Mouse (Mus musculus) cerebellum, adult 9-11 months (tissue): ENCODE data around the gene Ddo.

Experiments used
- DNase-seq: peaks from one replicate; pipeline ENCODE4 v3.0.0; 2022

Gene Ddo

DNA sequence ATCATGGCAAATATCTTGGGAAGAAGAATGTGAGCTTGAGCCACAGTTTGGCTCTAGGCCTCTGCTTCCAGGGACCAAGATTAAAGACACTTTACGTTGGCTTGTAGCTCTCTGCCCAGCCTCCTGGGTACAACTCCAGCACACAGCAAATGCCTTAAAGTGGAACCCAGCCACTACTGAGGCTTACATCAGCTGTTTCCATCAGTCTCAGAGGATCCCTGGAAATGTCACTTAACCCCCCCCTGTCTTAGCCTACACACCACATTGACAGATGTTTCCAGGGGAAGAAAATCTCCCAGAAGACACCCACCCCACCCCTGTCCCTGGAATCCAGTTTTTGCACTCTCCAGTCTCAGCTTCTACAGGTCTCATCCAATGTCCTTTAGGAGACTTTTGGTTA is 37.1 kb downstream of the Ddo start:
- no peak for DNase-seq

DNA sequence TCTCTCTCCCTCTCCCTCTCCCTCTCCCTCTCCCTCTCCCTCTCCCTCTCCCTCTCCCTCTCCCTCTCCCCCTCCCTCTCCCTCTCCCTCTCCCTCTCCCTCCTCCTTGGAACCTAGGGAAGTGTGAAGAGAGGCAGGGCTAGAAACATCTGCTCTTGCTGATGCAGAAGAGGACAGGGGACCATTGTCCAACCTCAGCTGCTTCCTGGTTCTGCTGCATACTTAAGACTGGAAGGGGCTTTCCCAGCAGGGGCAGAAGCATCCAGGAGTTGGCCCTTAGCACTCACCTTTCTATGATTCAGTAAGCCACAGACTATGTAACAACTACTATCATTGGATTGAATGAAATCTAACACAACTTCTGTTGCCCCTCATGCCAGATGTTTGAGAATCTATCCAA is 38.8 kb downstream of the Ddo start:
- no peak for DNase-seq

DNA sequence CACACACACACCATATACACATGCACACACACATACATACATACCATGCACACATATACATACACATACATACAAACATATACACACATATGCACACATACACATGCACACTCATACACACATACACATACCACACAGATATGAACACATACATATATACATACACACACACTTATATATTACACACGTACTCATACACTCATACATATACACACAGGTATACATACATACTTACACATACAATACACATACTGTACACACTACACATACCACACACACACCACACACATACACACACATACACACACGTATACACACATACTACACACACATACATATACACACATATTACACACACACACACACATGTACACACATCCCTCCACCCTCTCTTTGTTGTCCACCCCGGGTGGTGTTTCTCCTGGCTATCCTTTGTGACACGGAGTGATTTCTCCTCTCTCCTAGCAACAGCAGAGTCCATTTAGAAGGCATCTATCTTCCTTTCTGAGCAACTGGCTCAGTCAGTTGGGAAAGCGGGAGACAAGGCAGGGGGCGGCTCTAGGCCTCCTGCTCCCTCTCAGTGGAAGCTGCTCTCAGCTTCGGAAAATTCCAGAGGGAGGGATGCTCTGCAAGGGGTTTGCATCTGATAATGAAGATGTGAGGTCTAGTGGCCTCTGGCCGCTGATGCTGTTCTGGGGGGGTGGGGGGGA is 42.9 kb downstream of the Ddo start:
- no peak for DNase-seq

DNA sequence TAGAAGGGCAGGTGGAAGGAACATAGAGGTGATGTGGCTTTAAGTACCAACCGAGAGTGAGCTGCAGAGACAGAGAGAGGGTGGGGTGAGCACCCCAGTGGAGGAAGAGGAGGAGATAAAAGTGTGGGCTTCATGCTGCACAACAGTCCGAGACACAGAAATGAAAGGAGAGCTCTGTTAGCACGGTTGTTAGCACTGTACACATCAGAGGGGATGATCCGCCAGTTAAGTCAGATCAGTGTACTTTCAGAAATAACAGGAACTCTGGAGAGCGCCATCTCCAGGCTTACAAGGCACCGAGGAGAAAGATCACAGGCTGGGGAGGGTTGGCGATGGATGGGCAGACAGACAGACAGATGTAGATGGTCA is 43.5 kb downstream of the Ddo start:
- no peak for DNase-seq

DNA sequence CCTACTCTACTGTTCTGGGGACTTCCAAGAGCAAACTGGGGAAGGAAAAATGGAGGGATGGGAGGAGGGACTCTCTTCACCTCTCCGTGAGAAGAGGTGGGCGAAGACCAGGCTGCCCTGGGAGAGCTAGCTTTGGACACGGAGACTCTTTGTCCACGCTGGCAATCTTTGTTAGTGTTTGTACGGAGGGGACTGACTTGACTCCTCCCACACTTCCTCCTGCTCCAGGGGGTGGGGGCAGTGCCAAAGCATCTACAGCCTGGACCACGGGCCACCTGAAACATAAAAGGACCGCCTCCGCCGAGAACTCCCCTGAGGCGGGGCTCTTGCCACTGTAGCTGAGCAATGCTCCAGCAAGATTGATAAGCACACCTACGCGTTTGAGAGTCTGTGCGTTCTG is 44.3 kb downstream of the Ddo start:
- DNase-seq = no peak

DNA sequence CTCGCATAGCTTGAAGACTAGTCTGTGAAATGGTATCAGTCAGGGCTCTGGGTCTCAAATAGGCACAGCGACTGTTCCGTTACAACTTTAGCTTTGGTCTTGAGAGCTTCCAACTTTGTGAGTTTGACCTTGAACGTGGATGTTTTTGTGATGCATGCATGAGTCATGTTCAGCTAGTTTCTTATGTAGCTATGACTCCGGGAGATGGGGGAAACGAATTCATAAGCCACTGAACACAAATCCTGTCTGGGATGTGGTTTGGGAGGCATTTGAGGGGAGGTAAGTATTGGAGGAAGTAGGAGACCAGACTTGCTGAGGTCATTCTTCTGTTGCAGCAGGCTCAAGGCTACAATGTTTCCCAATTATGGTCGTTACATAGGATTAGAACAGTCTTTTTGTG is 46.1 kb downstream of the Ddo start:
- no peak for DNase-seq

DNA sequence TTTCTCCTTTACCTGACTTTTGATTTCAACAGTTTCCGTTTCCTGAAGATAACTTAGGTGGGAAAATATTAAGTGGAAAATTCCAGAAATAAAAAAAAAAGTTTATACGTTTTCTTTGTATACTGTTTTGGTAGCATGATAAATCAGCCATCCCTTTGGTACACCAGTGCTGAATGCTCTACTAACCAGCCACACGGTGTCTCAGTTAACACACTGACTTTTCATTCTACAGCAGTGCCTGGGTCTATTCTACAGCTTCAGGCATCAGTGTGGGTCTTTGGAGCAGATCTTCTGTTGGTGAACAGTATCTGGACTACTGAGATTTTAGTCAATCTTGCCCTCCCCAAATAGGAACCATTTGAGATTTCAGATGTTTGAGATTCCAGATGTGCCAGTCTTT is 48.7 kb downstream of the Ddo start:
- DNase-seq = no peak

DNA sequence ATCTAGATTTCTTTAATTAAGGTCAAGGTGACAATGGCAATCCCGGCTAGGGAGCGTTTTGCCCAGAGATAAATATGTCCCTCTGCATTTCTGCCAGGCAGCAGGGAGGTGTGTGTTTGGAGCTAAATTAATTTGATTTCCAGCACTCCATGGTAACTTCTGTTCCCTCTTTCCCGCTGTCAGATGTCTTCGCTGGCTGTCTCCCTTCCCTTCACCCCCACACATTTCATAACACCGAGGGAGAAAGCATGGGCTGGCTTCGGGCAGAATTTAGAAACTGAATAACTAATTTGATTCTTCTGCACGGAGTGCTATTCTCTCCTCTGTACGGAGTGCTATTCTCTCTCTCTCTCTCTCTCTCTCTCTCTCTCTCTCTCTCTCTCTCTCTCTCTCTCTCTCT is 52.7 kb downstream of the Ddo start:
- DNase-seq = peak; percentile 48

DNA sequence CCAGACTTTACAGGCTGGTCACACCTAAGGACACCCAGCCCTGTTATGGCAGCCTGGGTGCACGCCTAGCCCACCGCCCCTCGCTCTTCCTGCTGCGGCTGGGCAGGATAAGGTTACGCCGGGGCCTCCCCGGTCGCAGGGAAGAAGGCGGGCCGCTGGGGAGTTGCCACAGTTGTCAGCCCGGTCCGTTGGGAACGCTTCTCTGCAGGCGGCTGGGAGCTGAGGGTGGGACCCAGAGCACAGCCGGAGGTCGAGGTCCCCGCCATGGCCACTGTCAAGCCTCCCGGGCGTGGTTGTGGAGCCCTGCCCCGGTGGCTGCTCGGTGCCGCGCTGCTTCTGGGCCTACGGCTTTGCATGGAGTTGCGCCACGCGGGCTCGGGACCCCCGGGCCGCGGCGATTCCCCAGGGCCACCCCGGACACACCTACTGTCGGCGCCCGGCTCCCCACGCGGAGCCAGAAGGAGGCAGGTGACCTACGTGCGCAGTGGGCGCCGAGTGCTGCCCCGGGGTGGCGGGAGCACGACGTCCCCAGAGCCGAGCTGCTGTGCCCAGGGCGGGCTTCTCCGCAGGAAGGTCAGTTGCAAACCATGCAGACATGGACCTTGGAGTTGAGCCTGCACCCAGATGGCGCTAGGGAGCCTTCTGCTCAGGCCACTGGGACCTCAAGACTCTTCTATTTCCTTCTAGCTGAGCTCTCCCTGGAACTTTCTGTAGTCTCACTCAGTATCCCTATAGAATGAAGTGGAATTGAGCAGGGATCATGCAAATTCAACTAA is 53.5 kb downstream of the Ddo start, which contains the start of gene Mettl24:
TSS of gene Mettl24 (plus strand) at position 191 of the 776 bp plus-strand sequence.
- peak; percentile 76 for DNase-seq

DNA sequence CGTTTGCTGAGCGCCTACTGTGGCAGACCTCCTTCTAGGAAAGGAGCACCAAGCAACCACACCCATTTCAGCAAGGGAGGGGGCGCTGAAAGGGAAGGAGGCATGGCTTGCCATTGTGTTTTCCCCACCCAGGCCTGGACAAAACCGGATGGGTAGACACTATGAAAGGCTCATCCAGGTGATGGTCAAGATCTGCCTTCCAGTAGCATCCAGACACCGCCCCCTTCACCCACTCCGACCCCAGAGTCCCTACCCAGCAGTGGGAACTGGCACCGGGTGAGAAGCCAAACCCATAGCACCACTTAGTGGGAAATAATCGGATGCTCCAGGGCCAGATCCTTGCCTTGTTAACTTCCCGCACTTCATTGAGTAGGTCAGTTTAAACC is 54.0 kb downstream of the Ddo start:
- DNase-seq = no peak

DNA sequence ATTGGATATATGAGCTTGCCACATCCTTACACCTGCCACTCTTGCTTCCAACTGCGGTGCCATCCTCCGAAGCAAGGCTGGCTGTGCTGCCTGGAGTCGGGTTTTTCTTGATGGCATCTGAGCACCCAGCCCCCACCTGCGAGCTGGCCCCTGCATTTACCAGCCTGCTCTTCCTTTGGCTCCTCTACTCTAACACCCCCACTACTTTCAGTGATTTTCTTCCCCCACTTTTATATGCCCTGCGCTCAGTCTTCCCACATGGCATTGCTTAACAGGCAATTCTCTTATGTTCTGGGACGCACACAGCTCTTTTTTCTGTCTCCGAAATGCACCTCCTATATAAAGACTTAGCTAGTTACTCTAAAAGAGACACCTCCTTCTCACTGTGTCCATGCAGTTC is 54.5 kb downstream of the Ddo start:
- DNase-seq = no peak

DNA sequence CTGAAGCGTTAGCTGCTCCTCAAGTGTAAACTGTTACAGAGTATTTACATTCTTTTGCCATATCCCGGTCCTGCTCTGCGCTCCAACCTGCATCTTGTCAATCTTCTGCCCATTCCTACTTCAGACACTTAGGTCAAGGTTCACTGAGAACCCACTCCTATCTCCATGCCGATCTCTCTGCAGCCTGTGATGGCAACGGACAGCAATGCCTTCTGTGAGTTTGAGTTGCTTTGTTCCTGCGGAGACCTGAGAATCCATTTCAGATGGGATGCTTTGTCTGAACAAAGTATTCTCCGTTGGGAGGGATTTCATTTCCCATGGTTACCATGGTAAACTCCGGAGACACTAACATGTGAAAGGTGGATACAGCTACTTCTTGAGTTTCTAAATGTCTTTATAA is 55.8 kb downstream of the Ddo start:
- no peak for DNase-seq

DNA sequence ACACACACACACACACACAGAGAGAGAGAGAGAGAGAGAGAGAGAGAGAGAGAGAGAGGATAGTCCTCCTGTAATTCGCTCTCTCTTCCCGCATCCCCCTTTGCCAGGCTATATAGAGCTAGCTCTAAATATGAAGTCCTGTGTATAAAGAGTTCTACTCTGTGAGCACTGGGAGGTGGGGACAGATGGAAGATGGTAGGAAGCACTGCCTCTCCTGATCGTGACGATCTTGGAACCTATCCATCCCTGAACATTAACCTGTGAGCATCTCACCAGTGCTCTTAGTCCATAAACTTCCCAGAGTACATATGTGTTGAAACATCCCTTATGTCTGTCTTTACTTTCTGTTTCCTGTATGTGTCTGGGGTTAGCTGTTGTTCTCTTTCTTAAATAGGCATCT is 57.2 kb downstream of the Ddo start:
- no peak for DNase-seq

DNA sequence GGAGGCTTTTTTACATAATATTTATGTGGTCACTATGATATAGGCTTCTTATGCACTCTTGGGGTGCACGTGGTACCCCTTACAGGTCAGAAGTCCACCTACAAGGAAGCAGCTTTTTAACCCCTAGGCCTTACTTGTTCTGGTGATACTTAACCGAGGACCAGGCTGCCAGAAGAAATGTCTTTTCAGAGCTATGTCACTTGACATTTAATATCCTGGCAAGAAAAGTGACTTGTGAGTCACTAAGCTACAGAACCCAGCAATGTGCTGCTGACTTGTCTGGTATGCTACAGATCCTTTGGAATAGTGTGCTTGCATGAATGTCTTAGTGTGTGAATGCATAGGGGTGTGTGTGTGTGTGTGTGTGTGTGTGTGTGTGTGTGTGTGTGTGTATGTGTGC is 57.6 kb downstream of the Ddo start:
- no peak for DNase-seq

DNA sequence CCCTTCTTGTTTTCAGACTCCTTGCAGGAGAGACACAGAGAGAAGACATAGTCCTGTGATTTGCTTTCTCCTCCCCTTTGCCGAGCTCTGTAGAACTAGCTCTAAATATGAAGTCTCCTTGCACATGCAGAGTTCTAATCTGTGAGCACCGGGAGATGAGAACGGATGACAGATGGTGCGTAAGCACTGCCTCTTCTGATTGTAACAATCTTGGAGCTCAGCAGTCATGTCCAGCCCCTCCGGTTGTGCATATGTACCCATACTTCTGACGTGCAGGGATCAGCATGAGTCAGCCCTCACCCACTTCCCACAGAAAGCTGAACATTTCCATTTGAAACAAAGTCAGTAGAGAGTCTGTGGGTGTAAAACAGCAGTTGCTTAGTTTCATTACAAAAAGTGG is 58.5 kb downstream of the Ddo start:
- no peak for DNase-seq

DNA sequence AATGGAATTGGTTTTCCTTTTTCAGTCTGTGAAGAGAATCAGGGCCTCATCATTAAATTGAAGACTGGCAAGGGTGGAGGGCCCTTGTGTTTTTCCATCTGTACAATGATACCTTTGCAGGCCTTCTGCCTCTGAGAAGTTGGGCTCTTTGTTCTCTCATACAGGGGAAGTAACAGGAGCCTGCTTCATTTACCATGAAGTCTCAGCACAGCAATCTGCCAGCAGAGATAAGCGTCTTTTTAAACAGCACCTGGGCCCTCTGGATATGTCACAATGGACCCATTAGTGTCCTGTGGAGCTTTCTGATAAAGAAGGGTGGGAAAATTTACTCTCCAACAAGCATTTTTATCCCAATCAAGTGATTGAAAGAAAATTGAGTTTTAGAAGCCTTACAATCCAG is 59.1 kb downstream of the Ddo start:
- no peak for DNase-seq

DNA sequence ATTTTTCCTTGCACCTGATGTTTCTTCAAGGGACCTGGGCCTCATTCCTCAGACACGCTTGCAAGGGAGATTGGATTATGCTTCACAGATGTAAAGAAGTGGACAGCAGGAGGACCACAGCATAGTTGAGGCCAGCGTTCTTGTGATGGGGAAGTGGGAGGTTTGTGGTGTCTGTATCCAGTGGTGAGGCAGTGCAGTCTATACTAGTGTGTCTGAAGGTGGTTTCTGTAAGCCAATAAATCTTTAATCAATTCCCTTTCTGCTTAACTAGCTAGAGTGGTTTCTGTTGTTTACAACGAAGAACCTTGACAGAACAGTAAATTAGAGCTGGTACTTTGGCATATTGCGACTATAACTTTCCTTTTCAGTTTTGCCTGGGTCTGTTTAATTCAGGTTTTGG is 68.8 kb downstream of the Ddo start:
- no peak for DNase-seq

DNA sequence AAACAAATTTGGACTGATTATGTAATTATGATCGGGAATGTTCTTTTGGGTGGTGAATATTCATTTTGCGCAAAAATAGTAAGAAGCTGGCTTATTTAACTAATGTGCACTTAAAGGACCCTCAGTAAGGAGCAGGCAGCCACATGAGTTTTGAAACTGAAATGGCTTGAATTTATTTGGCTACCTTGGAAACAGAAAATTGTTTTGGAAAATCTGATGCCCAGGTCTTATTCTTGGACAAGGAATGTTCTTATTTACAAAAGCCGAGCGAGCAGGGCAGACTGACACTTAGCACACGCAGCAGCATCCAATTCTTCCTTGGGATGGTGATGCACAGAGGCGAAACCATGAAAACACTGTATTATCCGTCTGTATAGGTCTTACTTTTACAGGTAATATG is 81.3 kb downstream of the Ddo start:
- DNase-seq = no peak

DNA sequence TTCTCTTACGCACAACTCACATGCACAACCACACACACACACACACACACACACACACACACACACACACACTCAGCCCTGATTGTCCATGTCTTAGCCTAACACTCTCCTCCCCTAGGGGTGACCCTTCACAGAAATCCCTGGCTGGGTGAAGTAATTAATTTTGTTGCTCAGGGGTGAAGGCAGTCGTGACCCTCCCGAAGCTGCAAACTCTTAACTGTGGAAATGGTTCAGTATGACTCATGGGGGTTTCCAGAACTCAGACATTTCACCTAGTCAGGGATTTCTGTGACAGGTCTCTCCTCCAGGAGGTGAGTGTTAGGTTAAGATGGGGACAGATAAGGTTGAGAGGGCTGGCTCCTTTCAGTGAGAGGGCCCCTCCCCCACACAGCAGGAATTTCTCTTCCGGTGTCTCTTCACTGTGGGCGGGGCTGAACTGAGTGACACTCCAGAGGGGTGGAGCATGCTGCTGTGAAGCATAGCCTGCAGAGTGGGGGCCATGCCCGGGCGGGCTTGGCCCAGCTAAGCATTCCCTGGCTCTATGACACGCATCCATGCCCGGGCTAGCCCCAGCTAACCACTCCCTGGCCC is 83.3 kb downstream of the Ddo start:
- no peak for DNase-seq

DNA sequence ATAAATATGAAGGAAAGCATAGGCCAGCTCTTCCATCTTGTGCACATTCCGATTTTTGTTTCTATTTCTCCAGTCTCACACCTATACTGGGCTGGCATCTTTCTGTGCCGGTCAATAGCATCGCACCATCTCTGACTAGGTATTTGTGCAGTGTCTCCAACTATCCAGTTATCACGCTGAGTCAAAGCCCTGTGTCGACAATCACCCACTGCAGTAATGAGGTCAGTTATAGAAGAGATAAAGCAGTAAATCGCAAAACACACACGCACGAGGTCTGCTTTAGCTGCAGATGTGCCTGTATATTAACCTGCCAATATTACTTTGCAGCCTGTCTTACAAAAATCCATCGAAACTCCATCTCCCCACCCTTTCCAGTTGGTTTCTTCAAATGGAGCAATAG is 84.0 kb downstream of the Ddo start:
- no peak for DNase-seq

DNA sequence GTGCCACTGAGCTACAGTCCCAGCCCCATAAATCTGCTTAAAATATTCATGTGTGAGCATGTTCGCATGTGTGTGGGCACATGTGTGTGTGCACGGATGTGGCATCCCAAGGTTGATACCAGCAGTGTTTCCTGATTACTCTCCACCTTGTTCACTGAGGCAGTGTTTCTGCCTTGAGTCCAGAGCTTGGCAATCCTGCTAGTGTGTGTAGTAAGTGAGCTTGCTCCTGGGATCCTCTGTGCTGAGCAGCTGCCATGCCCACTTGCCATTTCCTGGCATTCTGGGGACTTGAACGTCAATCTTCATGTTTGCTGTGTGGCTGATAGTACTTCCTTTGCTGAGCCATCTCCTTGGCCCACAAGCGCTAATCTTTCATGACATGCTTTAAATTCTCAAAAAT is 85.3 kb downstream of the Ddo start:
- DNase-seq = no peak

DNA sequence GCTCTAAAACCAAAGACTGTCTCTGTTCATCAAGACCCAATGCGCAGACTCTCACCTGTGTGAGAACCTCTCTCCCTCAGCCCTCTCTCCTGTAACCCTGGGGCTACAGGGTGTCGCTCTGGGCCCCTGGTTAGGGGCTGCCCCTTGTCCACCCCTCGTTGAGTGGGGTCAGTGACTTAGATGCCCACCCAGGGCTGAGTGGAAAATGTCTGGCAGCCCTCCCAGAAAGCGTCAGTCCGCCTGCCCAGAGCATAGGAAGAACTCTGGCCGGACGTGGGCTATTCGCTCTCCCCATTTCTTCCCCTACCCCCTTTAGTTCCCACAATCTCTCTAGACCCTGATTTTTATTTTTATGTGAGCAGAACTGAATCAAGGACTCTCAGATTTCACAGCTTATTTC is 86.5 kb downstream of the Ddo start:
- no peak for DNase-seq

DNA sequence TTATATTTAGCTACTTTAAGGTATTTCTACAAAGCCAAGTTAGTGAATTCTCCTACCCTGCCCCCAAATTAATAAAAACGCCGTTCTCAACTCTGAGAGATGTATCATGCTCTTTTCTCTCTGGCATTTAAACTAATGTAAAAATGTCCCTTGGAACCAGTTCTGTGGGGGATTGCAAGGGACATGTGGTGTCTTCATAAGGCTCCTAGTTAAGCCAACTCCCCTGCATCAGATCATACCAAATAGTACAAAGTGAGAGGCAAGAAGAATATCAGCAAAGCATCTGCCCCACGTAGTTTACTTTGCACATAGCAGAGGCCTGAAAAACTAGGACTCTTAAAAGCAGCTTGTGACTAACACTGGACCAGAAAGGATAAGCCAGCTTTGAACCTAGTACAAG is 86.9 kb downstream of the Ddo start:
- DNase-seq = no peak

DNA sequence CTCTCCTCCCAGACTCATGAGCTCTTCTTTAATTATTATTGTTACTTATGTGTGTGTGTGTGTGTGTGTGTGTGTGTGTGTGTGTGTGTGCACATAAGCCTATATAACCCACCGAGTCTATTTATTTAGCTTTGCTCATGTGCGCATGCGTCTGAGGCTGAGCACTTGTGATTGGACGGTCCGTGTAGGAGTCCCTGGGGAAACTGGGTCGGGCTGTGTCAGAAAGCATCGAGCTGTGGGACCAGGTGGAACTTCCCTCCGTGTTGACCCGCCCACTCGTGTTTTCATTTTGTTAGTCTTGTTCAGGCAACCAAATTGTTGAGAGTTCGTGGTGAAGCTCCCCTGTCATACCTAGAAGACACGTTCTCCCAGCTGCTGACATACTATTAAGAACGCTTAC is 88.6 kb downstream of the Ddo start:
- DNase-seq = no peak

DNA sequence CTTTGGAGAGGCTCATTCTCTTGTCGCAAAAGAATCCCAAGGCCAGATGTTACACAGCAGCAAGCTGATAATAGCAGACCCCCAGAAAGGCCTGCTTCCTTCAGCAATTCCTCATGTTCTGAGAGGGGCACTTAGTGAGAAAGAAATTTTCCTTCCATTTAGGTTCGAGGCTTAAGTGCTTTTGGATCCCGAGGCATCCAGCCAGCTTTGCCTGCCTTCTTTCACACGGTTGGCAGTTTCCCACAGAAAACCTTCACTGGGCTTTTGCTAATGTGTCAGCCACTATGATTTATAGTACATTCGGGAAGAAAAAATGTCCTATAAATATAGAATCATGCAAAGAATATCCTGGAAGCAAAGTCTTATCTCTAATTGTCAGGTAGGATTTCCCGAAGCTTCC is 89.3 kb downstream of the Ddo start:
- no peak for DNase-seq
